Mouse (Mus musculus): ENCODE measurements around the gene Kdelr3.

The Kdelr3 gene

GRCm38 (mm10) chr15:79511553-79512320, 4.5 kb upstream of the Kdelr3 start:
- peak; percentile 93 to 98 for DNase-seq

- DNase-seq = no peak
These were observed 2.3 kb upstream of the Kdelr3 start for GRCm38 (mm10) chr15:79513940-79514339.

GRCm38 (mm10) chr15:79517710-79518109, 1.5 kb downstream of the Kdelr3 start:
- DNase-seq = peak; percentile 56 to 65

GRCm38 (mm10) chr15:79518571-79518970, 2.4 kb downstream of the Kdelr3 start:
- DNase-seq = no peak

- DNase-seq = no peak
These were observed 3.4 kb downstream of the Kdelr3 start for GRCm38 (mm10) chr15:79519400-79520220.

GRCm38 (mm10) chr15:79525564-79525963, 9.4 kb downstream of the Kdelr3 start:
- DNase-seq = no peak

- no peak for DNase-seq
These were observed 10.0 kb downstream of the Kdelr3 start for GRCm38 (mm10) chr15:79525979-79526768.

GRCm38 (mm10) chr15:79527192-79527591, 11.0 kb downstream of the Kdelr3 start:
- DNase-seq = peak; percentile 68 to 73

GRCm38 (mm10) chr15:79527991-79528639, 11.9 kb downstream of the Kdelr3 start:
- peak in 1 of 2 experiments; percentile 20 for DNase-seq

GRCm38 (mm10) chr15:79529935-79530334, 13.7 kb downstream of the Kdelr3 start:
- no peak for DNase-seq

- DNase-seq = no peak
These were observed 17.6 kb downstream of the Kdelr3 start for GRCm38 (mm10) chr15:79533796-79534195.

GRCm38 (mm10) chr15:79543968-79544367, 27.8 kb downstream of the Kdelr3 start:
- DNase-seq = no peak

GRCm38 (mm10) chr15:79545496-79545895, 29.3 kb downstream of the Kdelr3 start:
- DNase-seq = no peak

GRCm38 (mm10) chr15:79545921-79546399, 29.7 kb downstream of the Kdelr3 start:
- peak; percentile 77 to 80 for DNase-seq

- peak; percentile 99 to 100 for DNase-seq
These were observed 30.4 kb downstream of the Kdelr3 start, which contains the start of gene Ddx17 for GRCm38 (mm10) chr15:79546410-79547288. Gene Ddx17 (minus strand): TSS chr15:79546741.

GRCm38 (mm10) chr15:79547289-79547820, 31.1 kb downstream of the Kdelr3 start:
- DNase-seq = no peak

- no peak for DNase-seq
These were observed 32.0 kb downstream of the Kdelr3 start for GRCm38 (mm10) chr15:79548226-79548625.

GRCm38 (mm10) chr15:79552566-79552965, 36.4 kb downstream of the Kdelr3 start:
- DNase-seq = no peak

GRCm38 (mm10) chr15:79559649-79560048, 43.4 kb downstream of the Kdelr3 start:
- DNase-seq = no peak

- no peak for DNase-seq
These were observed 46.2 kb downstream of the Kdelr3 start for GRCm38 (mm10) chr15:79562417-79562816.
